Mouse (Mus musculus) embryonic facial prominence, embryonic 12.5 days (tissue): ENCODE results near the gene Wdr63. TPM values are rescaled to one million over a fixed set of nuclear protein-coding genes. Genes with fewer than 3 reads are reported as not detected.
A peak's percentile ranks its signal among the peaks of the same experiment; 100 is the strongest.

Source experiments
- ATAC-seq: fragments of 200-750 bp; cut with Nextera tagmentation; 2 replicates; pipeline ENCODE4 v1.8.0; 2017; ENCODE audit not compliant: insufficient number of reproducible peaks, insufficient read depth, low FRiP score, low TSS enrichment
- H3K27ac ChIP-seq: fragments of 300-500 bp; sonication (generic); 2 replicates; pipeline ENCODE4 v1.5.1; 2016; ENCODE audit warnings: mild to moderate bottlenecking
- H3K27me3 ChIP-seq: fragments of 300-500 bp; sonication (generic); 2 replicates; pipeline ENCODE4 v1.6.1; 2016; ENCODE audit warnings: mild to moderate bottlenecking, moderate library complexity
- H3K36me3 ChIP-seq: fragments of 300-500 bp; sonication (generic); 2 replicates; pipeline ENCODE4 v1.6.1; 2016; ENCODE audit warnings: mild to moderate bottlenecking
- H3K4me1 ChIP-seq: fragments of 300-500 bp; sonication (generic); 2 replicates; pipeline ENCODE4 v1.6.1; 2016
- H3K4me2 ChIP-seq: fragments of 300-500 bp; sonication (generic); replicated peaks from 2 replicates; pipeline ENCODE4 v1.6.1; 2016; ENCODE audit warnings: mild to moderate bottlenecking, moderate library complexity
- H3K4me3 ChIP-seq: fragments of 300-500 bp; sonication (generic); 2 replicates; pipeline ENCODE4 v1.5.1; 2016; ENCODE audit warnings: mild to moderate bottlenecking
- H3K9ac ChIP-seq: fragments of 300-500 bp; sonication (generic); 2 replicates; pipeline ENCODE4 v1.6.1; 2016; ENCODE audit warnings: mild to moderate bottlenecking, moderate library complexity
- H3K9me3 ChIP-seq: fragments of 300-500 bp; sonication (generic); 2 replicates; pipeline ENCODE4 v1.6.1; 2016; ENCODE audit warnings: mild to moderate bottlenecking, moderate library complexity
- WGBS: fragments of 180-500 bp; shearing (Covaris S2); methylation state at CpG from one replicate; pipeline ENCODE4 v1.1.7; 2016; 5-methylcytosine and 5-hydroxymethylcytosine counted together
- polyA plus RNA-seq: library from polyadenylated mRNA; unstranded; fragments of >200 nt; fragmentation: Nextera tagmentation; extraction: Ambion mirVana; gene quantifications from 2 replicates; pipeline ENCODE4 v1.2.1, GENCODE M21; 2016

Gene Wdr63
- polyA plus RNA-seq, 1 experiment from 2014 or later: 0.17 TPM

DNA sequence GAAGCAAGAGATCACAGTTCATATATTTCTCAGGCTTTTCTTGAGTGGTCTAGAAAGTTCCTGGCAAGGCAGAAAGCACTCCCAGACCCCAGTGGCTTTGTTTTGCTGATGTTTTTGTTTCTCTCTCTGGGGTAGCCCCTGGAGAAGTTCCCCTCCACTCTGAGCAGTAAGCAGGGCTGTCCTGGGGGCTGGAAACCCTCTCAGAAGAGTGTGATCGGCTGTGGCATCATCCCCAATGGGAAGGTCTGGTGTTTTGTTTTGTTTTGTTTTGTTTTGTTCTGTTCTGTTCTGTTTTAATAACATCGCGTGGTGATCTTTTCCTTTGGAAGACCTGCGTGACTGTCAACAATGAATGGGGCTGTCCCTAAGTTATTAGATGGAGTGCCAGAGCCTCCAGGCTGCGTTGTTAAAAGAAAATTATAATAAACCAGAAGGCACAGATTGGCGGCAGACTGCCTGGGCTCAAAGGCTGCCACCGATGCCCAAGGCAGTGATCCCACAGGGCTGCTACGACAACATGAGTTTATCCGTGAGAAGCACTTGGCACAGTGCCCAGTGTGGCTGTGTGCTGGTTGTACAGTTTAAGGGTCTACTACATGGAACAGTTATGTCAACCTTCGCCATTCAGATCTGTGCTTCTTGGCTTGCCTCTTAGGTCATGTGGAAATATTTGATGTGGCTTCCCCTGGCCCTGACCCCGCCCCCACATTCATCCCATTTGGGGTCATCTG lies 56.5 kb downstream of the Wdr63 start:
- Histone ChIP-seq H3K4me2 (no peak overlapping the region), H3K27me3 (no peaks in the 10 kb centered on the region), H3K4me1 (peaks cover 20% of the 10 kb centered on the region; the same call in 1 of the 2 replicates), H3K9me3 (no peaks in the 10 kb centered on the region), H3K36me3 (no peaks in the 10 kb centered on the region), H3K9ac (no peak overlapping the region), H3K4me3 (no peak overlapping the region), H3K27ac (0 out of 2 replicates have a peak overlapping the region, but pooled peaks have one; percentile 51)
- WGBS: 48% methylated on average over 11 of the region's 11 CpGs
- 0 out of 2 replicates have a peak, but pooled peaks have one; percentile 28 for ATAC-seq

DNA sequence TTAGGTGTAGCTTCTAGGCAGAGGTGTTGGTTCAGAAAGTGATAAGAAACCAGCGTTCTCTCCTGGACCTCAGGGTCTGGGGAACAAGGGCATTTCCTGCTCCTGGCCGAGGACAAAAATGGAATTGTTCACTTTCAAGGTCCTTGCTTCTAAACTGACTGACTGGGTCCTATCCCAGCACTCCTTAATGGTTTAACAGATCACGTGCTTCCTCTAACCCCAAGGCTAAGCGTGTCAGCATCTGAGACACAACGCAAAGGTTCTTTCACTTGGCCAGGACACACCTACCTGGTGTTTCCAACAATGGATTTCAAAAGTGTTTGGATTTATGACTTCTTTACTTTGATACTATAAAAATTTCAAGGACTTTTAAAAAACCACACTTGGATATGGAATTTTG lies 58.0 kb downstream of the Wdr63 start:
- H3K9ac ChIP-seq: no peak overlapping the region
- ATAC-seq: no peak
- H3K27me3 ChIP-seq: no peaks in the 10 kb centered on the region
- H3K4me2 ChIP-seq: no peak overlapping the region
- H3K4me1 ChIP-seq: peaks cover 22% of the 10 kb centered on the region; the same call in 1 of the 2 replicates
- 80% methylated on average over 5 of the region's 5 CpGs for WGBS
- no peaks in the 10 kb centered on the region for H3K36me3 ChIP-seq
- H3K4me3 ChIP-seq: no peak overlapping the region
- no peak overlapping the region for H3K27ac ChIP-seq
- no peaks in the 10 kb centered on the region for H3K9me3 ChIP-seq

DNA sequence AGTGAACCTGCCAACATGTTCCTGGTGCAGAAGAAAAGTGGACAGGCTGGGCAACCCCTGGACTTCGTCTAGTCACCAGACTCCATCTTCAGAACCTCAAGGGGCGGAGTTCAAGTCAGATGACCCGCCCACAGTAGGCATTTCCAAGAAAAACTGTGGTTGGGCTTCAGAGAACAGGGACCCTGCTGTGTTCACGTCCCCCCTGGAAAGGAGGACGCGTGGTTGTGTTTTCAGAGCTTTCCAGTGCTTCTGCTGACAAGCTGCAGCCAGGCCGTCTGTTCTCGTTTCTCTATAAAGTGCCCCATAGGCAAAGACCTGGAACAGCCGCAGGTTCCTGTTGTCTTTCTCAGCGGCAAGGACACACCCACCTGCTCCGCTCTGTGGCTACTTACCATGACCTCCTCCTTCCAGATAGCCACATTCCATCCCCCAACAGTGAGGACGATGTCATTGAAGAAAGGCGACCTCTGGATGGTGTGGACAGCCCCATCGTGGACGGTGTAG lies 60.2 kb downstream of the Wdr63 start:
- 22% methylated on average over 15 of the region's 15 CpGs for WGBS

DNA sequence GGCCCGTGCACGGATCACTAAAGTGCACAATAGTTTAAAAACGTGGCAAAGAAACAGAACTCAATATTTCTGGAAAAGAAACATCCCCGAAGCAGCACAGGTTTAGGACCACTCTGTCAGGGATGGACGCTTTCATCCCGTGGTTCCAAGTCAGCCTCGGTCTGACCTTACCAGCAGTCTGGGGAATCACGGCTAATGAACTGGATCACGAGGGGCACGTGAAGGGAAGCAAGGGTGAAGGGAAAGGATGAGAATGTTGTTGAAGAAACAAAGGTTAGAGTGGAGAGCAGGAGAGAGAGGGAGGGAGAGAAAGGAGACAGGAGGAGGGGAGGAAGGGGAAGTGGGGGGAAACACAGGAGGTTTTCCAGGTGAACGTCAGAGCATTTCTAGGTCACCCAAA lies 61.9 kb downstream of the Wdr63 start:
- no peak for ATAC-seq
- H3K4me1 ChIP-seq: peaks cover 9% of the 10 kb centered on the region; the same call in 1 of the 2 replicates
- WGBS: 86% methylated on average over 11 of the region's 11 CpGs
- no peaks in the 10 kb centered on the region for H3K9me3 ChIP-seq
- H3K4me2 ChIP-seq: no peak overlapping the region
- H3K36me3 ChIP-seq: no peaks in the 10 kb centered on the region
- H3K4me3 ChIP-seq: no peak overlapping the region
- no peak overlapping the region for H3K9ac ChIP-seq
- H3K27me3 ChIP-seq: no peaks in the 10 kb centered on the region
- no peak overlapping the region for H3K27ac ChIP-seq

More for the DNA sequence above, 60.2 kb downstream of the Wdr63 start:
- Histone ChIP-seq H3K27me3 (no peaks in the 10 kb centered on the region), H3K4me1 (peaks cover 20% of the 10 kb centered on the region; the same call in 1 of the 2 replicates), H3K4me3 (no peak overlapping the region), H3K27ac (no peak overlapping the region), H3K36me3 (no peaks in the 10 kb centered on the region), H3K9ac (no peak overlapping the region), H3K4me2 (peak overlapping the region; percentile 25), H3K9me3 (no peaks in the 10 kb centered on the region)
- ATAC-seq: 0 out of 2 replicates have a peak, but pooled peaks have one; percentile 28

DNA sequence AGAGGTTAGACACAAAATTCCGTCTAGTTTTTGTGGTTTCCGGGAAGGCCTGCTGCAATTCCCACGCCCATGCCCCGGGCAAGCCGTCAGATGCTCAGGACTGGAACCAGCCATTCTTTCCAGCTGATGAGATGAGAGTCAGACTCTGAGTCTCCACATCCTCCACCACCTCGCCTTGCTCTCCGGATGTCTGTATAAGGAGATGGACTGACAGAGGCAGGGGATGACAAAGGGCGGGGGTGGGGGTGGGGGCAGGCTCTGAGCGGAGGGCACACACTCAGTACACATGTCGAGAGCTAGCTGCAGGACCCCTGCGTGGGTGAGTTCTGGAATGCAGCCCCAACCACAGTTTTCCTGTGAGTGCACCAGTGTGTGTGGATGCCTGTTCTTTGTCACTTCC lies 63.0 kb downstream of the Wdr63 start:
- Histone ChIP-seq H3K4me3 (no peak overlapping the region), H3K27me3 (no peaks in the 10 kb centered on the region), H3K9me3 (no peaks in the 10 kb centered on the region), H3K27ac (peak overlapping the region; percentile 58), H3K4me2 (no peak overlapping the region; the same call in 1 of the 2 replicates), H3K9ac (no peak overlapping the region), H3K4me1 (0 out of 2 replicates have a peak, but pooled peaks cover 9% of the 10 kb centered on the region), H3K36me3 (no peaks in the 10 kb centered on the region)
- WGBS: 26% methylated on average over 11 of the region's 11 CpGs
- ATAC-seq: peak; percentile 56

DNA sequence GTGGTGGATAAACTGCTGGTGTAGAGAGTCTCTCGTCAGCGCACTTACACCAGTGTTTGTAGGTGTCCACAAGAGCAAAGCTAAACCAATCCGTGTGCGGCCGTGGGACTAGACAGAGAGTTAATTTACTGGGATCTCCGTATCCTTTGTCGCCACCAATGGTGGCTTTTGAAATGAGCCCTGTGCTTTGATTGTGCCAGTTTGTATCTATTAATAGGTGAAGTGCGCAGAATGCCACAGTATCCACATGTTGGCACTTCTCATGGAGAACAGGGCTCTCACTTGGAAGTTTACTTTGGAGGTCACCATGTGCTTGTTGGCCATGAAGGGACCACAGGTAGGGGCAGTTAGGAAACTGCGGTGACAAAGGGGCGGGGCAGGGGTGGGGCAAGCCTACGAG lies 66.5 kb downstream of the Wdr63 start:
- H3K4me1 ChIP-seq: 0 out of 2 replicates have a peak, but pooled peaks cover 3% of the 10 kb centered on the region
- H3K4me3 ChIP-seq: no peak overlapping the region
- H3K36me3 ChIP-seq: no peaks in the 10 kb centered on the region
- no peaks in the 10 kb centered on the region for H3K27me3 ChIP-seq
- H3K4me2 ChIP-seq: no peak overlapping the region
- H3K9me3 ChIP-seq: no peaks in the 10 kb centered on the region
- no peak for ATAC-seq
- no peak overlapping the region for H3K9ac ChIP-seq
- 88% methylated on average over 11 of the region's 11 CpGs for WGBS
- no peak overlapping the region for H3K27ac ChIP-seq

DNA sequence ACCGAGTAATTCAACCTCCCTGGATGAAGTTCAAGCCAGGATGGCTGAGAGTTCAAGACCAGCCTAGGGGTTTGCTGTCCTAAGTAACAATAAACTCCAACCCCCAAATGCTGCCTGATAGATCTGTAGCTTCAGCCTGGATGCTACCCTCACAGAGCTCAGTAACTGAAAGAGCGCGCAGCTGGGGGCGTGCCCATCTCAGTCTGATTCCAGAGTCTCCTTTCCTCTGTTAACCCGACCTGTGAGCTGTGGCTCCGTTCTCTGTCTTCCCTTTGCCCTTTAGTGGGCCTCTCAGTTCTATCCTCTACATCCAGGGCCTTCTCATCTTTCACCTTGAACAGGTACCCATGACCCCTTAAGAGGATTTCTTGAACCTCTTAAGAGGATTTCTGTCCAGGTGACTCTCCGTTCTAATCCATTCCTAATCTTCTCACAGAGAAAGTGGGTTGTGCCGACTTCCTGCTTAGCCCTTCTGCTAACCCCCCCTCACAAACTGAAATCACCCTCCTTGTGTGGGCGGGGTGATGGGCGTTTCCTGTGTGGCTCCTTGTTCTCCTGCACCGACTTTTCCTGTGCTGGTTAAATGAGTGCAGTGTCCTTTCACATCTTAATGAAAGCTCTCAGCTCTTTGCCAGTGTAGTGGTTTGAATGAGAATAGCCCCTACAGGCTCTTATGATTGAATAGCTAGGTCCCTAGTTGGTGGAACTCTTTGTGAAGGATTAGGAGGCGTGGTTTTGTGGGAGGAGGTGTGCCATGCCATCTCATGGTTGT lies 68.6 kb downstream of the Wdr63 start:
- Histone ChIP-seq H3K4me3 (no peak overlapping the region), H3K36me3 (no peaks in the 10 kb centered on the region), H3K9ac (no peak overlapping the region), H3K27ac (no peak overlapping the region), H3K9me3 (no peaks in the 10 kb centered on the region), H3K27me3 (no peaks in the 10 kb centered on the region), H3K4me2 (no peak overlapping the region), H3K4me1 (no peaks in the 10 kb centered on the region)
- no peak for ATAC-seq
- 60% methylated on average over 12 of the region's 12 CpGs for WGBS

DNA sequence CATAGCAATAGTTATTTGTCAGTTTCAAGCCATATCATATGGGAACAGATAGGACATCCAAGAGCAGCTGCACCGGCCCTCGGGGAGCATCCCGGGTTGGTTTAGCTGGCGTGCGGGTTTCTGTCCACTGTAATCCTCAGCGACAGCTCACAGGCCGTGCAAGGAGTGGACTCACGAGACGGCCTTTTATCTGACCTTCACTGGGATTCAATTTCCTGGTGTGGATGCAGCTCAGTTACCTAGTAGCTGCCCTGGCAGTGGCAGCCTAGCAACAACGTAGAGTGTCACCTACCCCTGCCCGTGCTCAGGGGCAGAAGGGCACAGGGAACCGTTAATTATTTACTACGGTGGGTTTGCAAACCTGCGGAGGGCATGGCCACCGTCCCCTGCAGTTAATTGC lies 70.0 kb downstream of the Wdr63 start:
- WGBS: 50% methylated on average over 15 of the region's 15 CpGs
- no peak for ATAC-seq

DNA sequence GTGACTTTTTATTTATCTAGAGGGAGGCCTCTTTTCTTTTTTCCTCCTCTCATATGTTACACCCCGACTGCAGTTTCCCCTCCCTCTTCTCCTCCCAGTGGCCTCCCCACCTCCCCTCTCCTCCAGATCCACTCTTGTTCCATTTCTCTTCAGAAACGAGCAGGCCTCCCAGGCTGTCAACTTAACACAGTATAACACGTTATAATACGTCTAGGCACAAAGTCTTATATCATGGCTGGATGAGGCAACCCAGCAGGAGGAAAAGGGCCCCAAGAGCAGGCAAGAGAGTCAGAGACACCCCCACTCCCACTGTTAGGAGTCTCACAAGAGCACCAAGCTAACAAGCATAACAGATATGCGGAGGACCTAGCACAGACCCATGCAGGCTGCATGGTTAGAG lies 75.0 kb downstream of the Wdr63 start:
- no peaks in the 10 kb centered on the region for H3K9me3 ChIP-seq
- no peak overlapping the region for H3K4me2 ChIP-seq
- no peak overlapping the region for H3K27ac ChIP-seq
- no peak overlapping the region for H3K9ac ChIP-seq
- no peak overlapping the region for H3K4me3 ChIP-seq
- H3K27me3 ChIP-seq: no peaks in the 10 kb centered on the region
- ATAC-seq: no peak
- H3K4me1 ChIP-seq: peaks cover 5% of the 10 kb centered on the region; the same call in 1 of the 2 replicates
- WGBS: 86% methylated on average over 5 of the region's 5 CpGs
- no peaks in the 10 kb centered on the region for H3K36me3 ChIP-seq

More for the DNA sequence above, 70.0 kb downstream of the Wdr63 start:
- H3K4me2 ChIP-seq: no peak overlapping the region
- no peaks in the 10 kb centered on the region for H3K27me3 ChIP-seq
- no peaks in the 10 kb centered on the region for H3K4me1 ChIP-seq
- no peak overlapping the region for H3K4me3 ChIP-seq
- H3K36me3 ChIP-seq: no peaks in the 10 kb centered on the region
- H3K9me3 ChIP-seq: no peaks in the 10 kb centered on the region
- H3K27ac ChIP-seq: no peak overlapping the region
- H3K9ac ChIP-seq: no peak overlapping the region

DNA sequence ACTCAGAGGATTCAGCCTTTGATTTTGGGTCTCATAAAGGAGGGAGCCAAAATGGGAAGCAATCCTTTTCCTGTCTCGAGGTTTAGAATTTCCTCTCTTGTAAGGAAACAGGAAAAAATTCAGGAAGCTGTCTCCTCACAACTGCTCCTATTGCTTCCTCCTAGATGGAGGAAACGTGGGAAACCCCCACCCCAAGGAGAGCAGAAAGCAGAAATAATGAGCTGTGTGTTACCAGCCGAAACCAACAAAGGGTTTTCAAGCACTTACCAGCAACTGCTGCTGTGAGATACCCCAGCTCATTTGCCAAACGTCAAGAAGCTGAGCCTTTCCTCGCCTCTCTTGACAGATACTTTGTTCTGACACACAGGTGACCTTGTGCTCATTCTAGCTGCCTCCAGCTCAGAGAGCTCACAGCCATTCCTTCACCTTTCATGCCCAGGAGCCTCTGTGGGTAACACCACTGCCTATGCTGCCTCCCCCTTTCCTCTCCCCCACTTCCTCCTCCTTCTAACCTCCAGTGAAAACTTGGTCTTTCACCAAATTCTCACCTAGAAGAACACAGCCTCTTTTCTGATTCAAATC lies 77.6 kb downstream of the Wdr63 start:
- no peak overlapping the region for H3K4me3 ChIP-seq
- H3K36me3 ChIP-seq: no peaks in the 10 kb centered on the region
- no peak for ATAC-seq
- no peaks in the 10 kb centered on the region for H3K27me3 ChIP-seq
- H3K9me3 ChIP-seq: no peaks in the 10 kb centered on the region
- H3K9ac ChIP-seq: no peak overlapping the region
- H3K27ac ChIP-seq: no peak overlapping the region
- no peak overlapping the region for H3K4me2 ChIP-seq
- H3K4me1 ChIP-seq: peaks cover 5% of the 10 kb centered on the region; the same call in 1 of the 2 replicates
- 25% methylated on average over 5 of the region's 5 CpGs for WGBS

DNA sequence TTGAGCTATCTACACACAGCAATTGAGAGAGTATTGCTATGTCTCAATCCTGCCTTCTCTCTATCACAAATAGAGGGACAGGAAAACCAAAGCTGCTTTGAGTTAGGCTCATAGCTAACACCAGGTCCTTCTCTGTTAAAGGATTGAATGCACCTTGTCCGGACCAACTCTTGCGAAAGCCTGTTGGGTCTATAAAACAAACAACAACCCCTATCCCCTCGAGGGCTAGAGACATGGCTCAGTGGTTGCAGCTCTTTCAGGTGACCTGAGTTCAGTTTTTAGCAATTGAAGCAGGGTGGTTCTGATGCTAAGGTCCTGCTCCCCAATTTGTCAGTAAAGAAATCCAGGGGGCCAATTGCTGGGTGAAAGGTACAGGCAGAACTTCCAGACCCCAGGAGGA lies 78.7 kb downstream of the Wdr63 start:
- no peak overlapping the region for H3K9ac ChIP-seq
- no peak overlapping the region for H3K27ac ChIP-seq
- H3K9me3 ChIP-seq: no peaks in the 10 kb centered on the region
- WGBS: 88% methylated on average over 3 of the region's 3 CpGs
- H3K4me3 ChIP-seq: no peak overlapping the region
- H3K36me3 ChIP-seq: no peaks in the 10 kb centered on the region
- H3K4me1 ChIP-seq: peaks cover 5% of the 10 kb centered on the region; the same call in 1 of the 2 replicates
- no peak for ATAC-seq
- no peak overlapping the region for H3K4me2 ChIP-seq
- H3K27me3 ChIP-seq: no peaks in the 10 kb centered on the region
